Mouse (Mus musculus): ENCODE measurements at regions not wholly inside any gene's neighbourhood (a gene's known extent, or its start where the extent isn't known, plus 50 kb on each side); places are given as distances from the start of the nearest gene placed in this dataset.

DNA sequence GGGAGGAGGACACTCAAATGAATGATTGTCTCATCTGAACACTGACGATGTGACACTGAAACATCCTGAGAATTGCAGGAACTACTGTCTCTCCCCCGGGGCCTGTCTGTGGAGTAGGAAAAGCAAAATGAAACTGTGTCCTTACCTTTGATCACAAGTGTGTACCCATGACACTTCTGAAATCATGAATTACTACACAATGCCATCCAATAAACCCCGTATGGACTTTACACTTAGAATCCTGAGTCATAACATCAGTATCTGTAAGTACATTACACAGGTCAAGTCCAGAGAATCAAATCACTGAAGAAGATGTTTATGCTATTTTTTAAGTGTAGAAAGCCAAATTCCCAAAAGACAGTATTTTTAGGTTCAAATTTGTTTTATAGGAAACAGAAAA is 585.1 kb upstream of the N6amt1 start:
- Histone ChIP-seq H3K27ac (ENCODE audit: low read depth, low read length) (no peak overlapping the region), H3K27me3 (ENCODE audit: insufficient read depth, low read length) (no peaks in the 10 kb centered on the region), H3K4me1 (ENCODE audit: insufficient read depth) (no peaks in the 10 kb centered on the region), H3K4me3 (ENCODE audit: low read depth, low read length) (no peak overlapping the region), H3K9me3 (ENCODE audit: low read length) (no peaks in the 10 kb centered on the region), H3K9ac (no peak overlapping the region), H3K36me3 (ENCODE audit: insufficient read depth) (no peaks in the 10 kb centered on the region), H3K4me2 (ENCODE audit: low read depth) (no peak overlapping the region)
- ATAC-seq (no peak), DNase-seq (no peak)
- WGBS: 94% methylated on average over 3 of the region's 3 CpGs
- no peak for TF ChIP-seq CTCF (IDR thresholded peaks at IDR 0.05; ENCODE audit: low read depth)

DNA sequence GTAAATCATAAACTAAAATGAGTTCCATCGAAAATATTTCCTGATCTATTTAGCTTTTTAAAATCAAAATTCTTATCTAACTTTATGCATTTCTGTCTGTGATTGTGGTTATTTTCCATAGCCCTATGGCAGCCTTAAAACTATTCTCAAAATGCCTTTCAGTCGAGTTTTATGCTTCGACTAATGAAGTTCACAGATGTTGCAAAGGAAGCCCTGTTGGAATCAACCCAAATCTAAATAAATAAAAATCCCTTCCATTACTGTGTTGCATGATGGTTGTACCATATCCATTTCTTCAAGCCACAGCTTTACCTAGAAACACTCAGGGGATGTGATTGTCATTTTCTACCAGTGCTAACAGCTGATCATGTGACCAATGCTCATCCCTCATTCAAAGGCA is 585.6 kb upstream of the N6amt1 start:
- Histone ChIP-seq H3K4me1 (ENCODE audit: insufficient read depth) (no peaks in the 10 kb centered on the region), H3K4me2 (ENCODE audit: low read depth) (no peak overlapping the region), H3K9ac (no peak overlapping the region), H3K4me3 (ENCODE audit: low read depth, low read length) (no peak overlapping the region), H3K27me3 (ENCODE audit: insufficient read depth, low read length) (no peaks in the 10 kb centered on the region), H3K27ac (ENCODE audit: low read depth, low read length) (no peak overlapping the region), H3K36me3 (ENCODE audit: insufficient read depth) (no peaks in the 10 kb centered on the region), H3K9me3 (ENCODE audit: low read length) (no peaks in the 10 kb centered on the region)
- DNase-seq (no peak), ATAC-seq (no peak)
- no peak for TF ChIP-seq CTCF (IDR thresholded peaks at IDR 0.05; ENCODE audit: low read depth)
- WGBS: 77% methylated on average over 3 of the region's 3 CpGs

DNA sequence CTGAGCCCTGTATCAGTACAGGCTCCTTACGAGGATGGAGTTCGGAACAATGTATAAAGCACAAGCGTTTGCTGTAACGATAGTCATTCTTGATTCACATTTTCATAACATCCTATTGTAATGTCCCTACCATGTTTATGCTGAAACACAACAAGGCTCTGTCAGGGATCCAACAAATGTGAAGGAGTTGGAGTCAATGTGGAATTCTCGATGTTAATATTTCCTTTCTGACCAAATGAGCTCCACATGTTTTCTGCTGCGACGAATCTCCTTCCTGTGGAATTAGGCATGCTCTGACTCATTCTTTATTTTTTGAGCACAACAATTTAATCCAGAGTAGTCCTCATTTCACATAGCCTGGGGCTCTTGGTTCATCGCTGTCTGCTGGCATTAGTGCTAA is 588.0 kb upstream of the N6amt1 start:
- no peak overlapping the region for H3K9ac ChIP-seq
- no peaks in the 10 kb centered on the region for H3K4me1 ChIP-seq (ENCODE audit: insufficient read depth)
- 88% methylated on average over 8 of the region's 8 CpGs for WGBS
- ATAC-seq (no peak), DNase-seq (no peak)
- no peak overlapping the region for H3K4me3 ChIP-seq (ENCODE audit: low read depth, low read length)
- H3K27me3 ChIP-seq (ENCODE audit: insufficient read depth, low read length): no peaks in the 10 kb centered on the region
- no peaks in the 10 kb centered on the region for H3K36me3 ChIP-seq (ENCODE audit: insufficient read depth)
- no peak for TF ChIP-seq CTCF (IDR thresholded peaks at IDR 0.05; ENCODE audit: low read depth)
- no peak overlapping the region for H3K4me2 ChIP-seq (ENCODE audit: low read depth)
- no peaks in the 10 kb centered on the region for H3K9me3 ChIP-seq (ENCODE audit: low read length)
- H3K27ac ChIP-seq (ENCODE audit: low read depth, low read length): no peak overlapping the region

DNA sequence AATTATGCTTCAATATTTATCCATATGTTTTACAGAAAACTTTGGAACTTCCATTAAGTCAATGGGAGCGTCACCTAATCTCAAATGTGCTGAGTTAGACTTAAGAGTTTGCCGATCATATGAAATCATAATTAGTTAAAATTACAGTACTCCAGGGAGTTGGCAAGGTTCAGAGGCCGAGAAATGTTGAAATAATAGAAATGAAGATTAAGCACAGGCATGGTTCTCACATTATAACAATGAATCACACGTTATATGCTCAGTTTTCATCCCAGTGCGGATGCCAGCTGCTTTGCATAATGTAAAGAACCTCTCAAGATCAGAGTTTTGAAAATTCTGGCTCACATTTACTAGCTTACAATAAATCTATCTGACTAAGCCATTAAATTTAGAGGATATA is 612.7 kb upstream of the N6amt1 start:
- no peak overlapping the region for H3K4me2 ChIP-seq (ENCODE audit: low read depth)
- H3K36me3 ChIP-seq (ENCODE audit: insufficient read depth): no peaks in the 10 kb centered on the region
- no peaks in the 10 kb centered on the region for H3K27me3 ChIP-seq (ENCODE audit: insufficient read depth, low read length)
- H3K4me1 ChIP-seq (ENCODE audit: insufficient read depth): no peaks in the 10 kb centered on the region
- ATAC-seq: no peak
- no peak overlapping the region for H3K4me3 ChIP-seq (ENCODE audit: low read depth, low read length)
- H3K9me3 ChIP-seq (ENCODE audit: low read length): no peaks in the 10 kb centered on the region
- TF ChIP-seq CTCF (IDR thresholded peaks at IDR 0.05; ENCODE audit: low read depth): no peak
- WGBS: 57% methylated on average over 5 of the region's 5 CpGs
- H3K27ac ChIP-seq (ENCODE audit: low read depth, low read length): no peak overlapping the region
- no peak overlapping the region for H3K9ac ChIP-seq
- no peak for DNase-seq

DNA sequence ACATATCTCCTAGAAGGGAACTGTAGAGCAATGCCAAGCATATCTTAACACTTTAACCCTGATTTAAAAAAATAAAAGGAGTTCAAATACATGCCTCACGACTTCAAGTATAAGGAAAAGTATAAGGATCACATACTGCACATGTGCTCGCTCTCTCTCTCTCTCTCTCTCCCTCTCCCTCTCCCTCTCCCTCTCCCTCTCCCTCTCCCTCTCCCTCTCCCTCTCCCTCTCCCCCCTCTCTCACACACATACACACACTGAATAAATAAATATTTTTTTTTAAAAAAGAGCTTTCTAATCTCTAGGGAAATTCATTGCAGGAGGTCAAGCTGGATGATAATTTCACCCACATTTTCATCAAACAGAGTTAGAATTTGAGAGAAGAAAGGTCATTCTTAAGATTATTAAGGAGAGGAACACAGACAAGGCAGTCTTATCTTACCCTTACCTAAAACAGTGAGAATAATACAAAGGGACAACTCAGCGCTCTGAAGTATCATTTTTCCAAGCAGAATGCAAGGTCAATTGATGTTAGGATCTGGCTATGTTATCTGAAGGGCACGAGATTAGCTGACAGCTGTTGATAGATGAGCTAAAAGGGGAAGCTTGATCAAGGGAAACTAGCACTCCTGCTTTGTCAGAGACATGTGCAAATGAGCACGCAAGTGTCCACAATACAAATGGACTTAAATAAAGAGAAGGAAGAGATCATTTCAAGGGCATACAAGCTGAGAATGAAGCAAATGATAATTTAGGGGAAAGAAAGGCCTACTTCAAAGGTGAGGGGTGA is 634.8 kb upstream of the N6amt1 start:
- no peak for TF ChIP-seq CTCF (IDR thresholded peaks at IDR 0.05; ENCODE audit: low read depth)
- H3K4me1 ChIP-seq (ENCODE audit: insufficient read depth): no peaks in the 10 kb centered on the region
- no peaks in the 10 kb centered on the region for H3K36me3 ChIP-seq (ENCODE audit: insufficient read depth)
- WGBS: 73% methylated on average over 5 of the region's 5 CpGs
- H3K4me2 ChIP-seq (ENCODE audit: low read depth): no peak overlapping the region
- no peak overlapping the region for H3K4me3 ChIP-seq (ENCODE audit: low read depth, low read length)
- no peaks in the 10 kb centered on the region for H3K27me3 ChIP-seq (ENCODE audit: insufficient read depth, low read length)
- DNase-seq (no peak), ATAC-seq (no peak)
- no peaks in the 10 kb centered on the region for H3K9me3 ChIP-seq (ENCODE audit: low read length)
- no peak overlapping the region for H3K27ac ChIP-seq (ENCODE audit: low read depth, low read length)
- no peak overlapping the region for H3K9ac ChIP-seq

DNA sequence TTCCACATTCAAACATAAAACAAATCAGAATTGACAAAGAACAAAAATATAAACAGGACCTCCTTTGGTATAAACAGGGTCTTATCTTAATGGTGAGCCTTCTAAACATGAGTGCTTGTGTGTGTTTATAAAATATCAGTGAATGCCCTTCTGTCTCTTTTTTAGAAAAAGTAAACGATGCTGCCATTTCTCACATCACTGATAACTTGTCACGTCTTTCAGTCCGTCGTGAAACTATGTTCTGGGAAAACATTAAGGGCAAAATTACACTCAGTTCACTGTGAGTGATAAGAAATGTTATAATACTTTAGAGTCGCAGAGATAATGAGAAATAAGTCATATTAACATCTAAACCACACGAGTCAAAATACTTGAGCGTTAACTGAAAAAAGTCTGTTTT is 635.6 kb upstream of the N6amt1 start:
- no peak for TF ChIP-seq CTCF (IDR thresholded peaks at IDR 0.05; ENCODE audit: low read depth)
- ATAC-seq: no peak

DNA sequence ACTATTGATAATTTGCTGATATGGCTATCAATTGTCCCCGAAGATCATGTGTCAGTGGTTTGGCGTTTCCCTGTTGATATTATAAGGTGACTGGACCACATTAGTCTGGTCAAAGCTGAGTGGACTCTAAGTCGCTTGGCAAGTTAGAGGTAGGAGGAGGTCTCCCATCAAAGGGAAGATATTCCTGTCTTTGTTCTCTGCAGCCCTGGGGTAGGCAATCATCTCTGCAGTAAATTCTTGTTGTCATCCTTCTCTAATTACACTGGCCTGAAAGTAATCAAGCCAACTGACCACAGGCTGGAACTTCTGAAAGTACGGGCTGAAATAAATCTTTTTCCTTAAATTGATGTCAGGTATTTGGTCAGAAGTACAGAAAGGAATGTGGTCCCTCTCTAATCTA is 652.3 kb upstream of the N6amt1 start:
- Histone ChIP-seq H3K9ac (no peak overlapping the region), H3K9me3 (ENCODE audit: low read length) (no peaks in the 10 kb centered on the region), H3K27me3 (ENCODE audit: insufficient read depth, low read length) (no peaks in the 10 kb centered on the region), H3K4me1 (ENCODE audit: insufficient read depth) (no peaks in the 10 kb centered on the region), H3K4me3 (ENCODE audit: low read depth, low read length) (no peak overlapping the region), H3K27ac (ENCODE audit: low read depth, low read length) (no peak overlapping the region), H3K4me2 (ENCODE audit: low read depth) (no peak overlapping the region), H3K36me3 (ENCODE audit: insufficient read depth) (no peaks in the 10 kb centered on the region)
- whole genome bisulfite sequencing: 85% methylated on average over 4 of the region's 4 CpGs
- no peak for TF ChIP-seq CTCF (IDR thresholded peaks at IDR 0.05; ENCODE audit: low read depth)
- ATAC-seq: no peak
- no peak for DNase-seq

More for the DNA sequence above, 635.6 kb upstream of the N6amt1 start:
- WGBS: 83% methylated on average over 7 of the region's 7 CpGs
- Histone ChIP-seq H3K9ac (no peak overlapping the region), H3K4me2 (ENCODE audit: low read depth) (no peak overlapping the region), H3K27me3 (ENCODE audit: insufficient read depth, low read length) (no peaks in the 10 kb centered on the region), H3K4me1 (ENCODE audit: insufficient read depth) (no peaks in the 10 kb centered on the region), H3K27ac (ENCODE audit: low read depth, low read length) (no peak overlapping the region), H3K4me3 (ENCODE audit: low read depth, low read length) (no peak overlapping the region), H3K36me3 (ENCODE audit: insufficient read depth) (no peaks in the 10 kb centered on the region), H3K9me3 (ENCODE audit: low read length) (no peaks in the 10 kb centered on the region)
- no peak for DNase-seq
